Mouse (Mus musculus) liver, embryonic 13.5 days (tissue): Measurements from ENCODE around the gene Macf1. TPM values are rescaled to one million over a fixed set of nuclear protein-coding genes. Genes with fewer than 3 reads are reported as not detected.
A peak's percentile ranks its signal among the peaks of the same experiment; 100 is the strongest.

Experiments
- ATAC-seq: fragments of 200-750 bp; cut with Nextera tagmentation; 2 replicates; pipeline ENCODE4 v1.8.0; 2017; ENCODE audit warnings: low read depth, mild to moderate bottlenecking, moderate number of reproducible peaks, moderate library complexity
- DNase-seq: peaks from one replicate; pipeline ENCODE4 v3.0.0; 2022
- H3K27ac ChIP-seq: fragments of 300-500 bp; sonication (generic); 2 replicates; pipeline ENCODE4 v1.5.1; 2015; ENCODE audit warnings: moderate library complexity, mild to moderate bottlenecking, inconsistent platforms
- H3K27me3 ChIP-seq: fragments of 300-500 bp; sonication (generic); 2 replicates; pipeline ENCODE4 v1.6.1; 2015; ENCODE audit warnings: mild to moderate bottlenecking, inconsistent platforms
- H3K36me3 ChIP-seq: fragments of 300-500 bp; sonication (generic); 2 replicates; pipeline ENCODE4 v1.6.1; 2015; ENCODE audit warnings: mild to moderate bottlenecking, inconsistent platforms
- H3K4me1 ChIP-seq: fragments of 300-500 bp; sonication (generic); replicated peaks from 2 replicates; pipeline ENCODE4 v1.6.1; 2015; ENCODE audit warnings: inconsistent platforms
- H3K4me2 ChIP-seq: fragments of 300-500 bp; sonication (generic); 2 replicates; pipeline ENCODE4 v1.6.1; 2015; ENCODE audit warnings: inconsistent platforms, mild to moderate bottlenecking, moderate library complexity
- H3K4me3 ChIP-seq: fragments of 300-500 bp; sonication (generic); replicated peaks from 2 replicates; pipeline ENCODE4 v1.5.1; 2015; ENCODE audit warnings: mild to moderate bottlenecking, inconsistent platforms
- H3K9ac ChIP-seq: fragments of 300-500 bp; sonication (generic); 2 replicates; pipeline ENCODE4 v1.6.1; 2015; ENCODE audit warnings: mild to moderate bottlenecking, inconsistent platforms
- H3K9me3 ChIP-seq: fragments of 300-500 bp; sonication (generic); replicated peaks from 2 replicates; pipeline ENCODE4 v1.6.1; 2016; ENCODE audit warnings: inconsistent platforms
- WGBS: fragments of 180-500 bp; shearing (Covaris S2); methylation state at CpG from one replicate; pipeline ENCODE4 v1.1.7; 2015; ENCODE audit not compliant: insufficient replicate concordance; 5-methylcytosine and 5-hydroxymethylcytosine counted together
- polyA plus RNA-seq: library from polyadenylated mRNA; unstranded; fragments of >200 nt; fragmentation: Nextera tagmentation; extraction: Ambion mirVana; gene quantifications from 2 replicates; pipeline ENCODE4 v1.2.1, GENCODE M21; 2015

Macf1 gene
- polyA plus RNA-seq, 1 experiment from 2014 or later = 9.5 TPM

- DNase-seq = no peak
- Histone ChIP-seq H3K4me2 (no peak overlapping the region), H3K4me3 (no peak overlapping the region), H3K27me3 (no peaks in the 10 kb centered on the region), H3K9me3 (no peaks in the 10 kb centered on the region), H3K4me1 (no peaks in the 10 kb centered on the region), H3K27ac (no peak overlapping the region), H3K36me3 (peaks cover 65% of the 10 kb centered on the region), H3K9ac (no peak overlapping the region)
- 92% methylated on average over 8 of the region's 8 CpGs for WGBS
- ATAC-seq = no peak
These were observed 287.1 kb downstream of the Macf1 start for GRCm38 (mm10) chr4:123397049-123397448.

GRCm38 (mm10) chr4:123395435-123396000 lies 288.6 kb downstream of the Macf1 start:
- 92% methylated on average over 2 of the region's 2 CpGs for WGBS
- DNase-seq = no peak
- H3K36me3 ChIP-seq = peaks cover 67% of the 10 kb centered on the region

GRCm38 (mm10) chr4:123394878-123395277 lies 289.3 kb downstream of the Macf1 start:
- Histone ChIP-seq H3K9ac (no peak overlapping the region), H3K4me3 (no peak overlapping the region), H3K27me3 (no peaks in the 10 kb centered on the region), H3K9me3 (no peaks in the 10 kb centered on the region), H3K4me1 (no peaks in the 10 kb centered on the region), H3K27ac (no peak overlapping the region), H3K4me2 (no peak overlapping the region), H3K36me3 (peaks cover 70% of the 10 kb centered on the region)
- no peak for DNase-seq
- WGBS = 80% methylated on average over 5 of the region's 5 CpGs
- no peak for ATAC-seq

More at GRCm38 (mm10) chr4:123395435-123396000, 288.6 kb downstream of the Macf1 start:
- H3K27me3 ChIP-seq = no peaks in the 10 kb centered on the region
- no peaks in the 10 kb centered on the region for H3K9me3 ChIP-seq
- H3K4me3 ChIP-seq = no peak overlapping the region
- H3K27ac ChIP-seq = no peak overlapping the region
- no peak overlapping the region for H3K4me2 ChIP-seq
- ATAC-seq = no peak
- H3K9ac ChIP-seq = no peak overlapping the region
- H3K4me1 ChIP-seq = no peaks in the 10 kb centered on the region

GRCm38 (mm10) chr4:123394269-123394668 lies 289.9 kb downstream of the Macf1 start:
- H3K9me3 ChIP-seq = no peaks in the 10 kb centered on the region
- H3K4me2 ChIP-seq = no peak overlapping the region
- H3K9ac ChIP-seq = no peak overlapping the region
- no peaks in the 10 kb centered on the region for H3K4me1 ChIP-seq
- H3K36me3 ChIP-seq = peaks cover 69% of the 10 kb centered on the region
- no peaks in the 10 kb centered on the region for H3K27me3 ChIP-seq
- 76% methylated on average over 1 of the region's 1 CpGs for WGBS
- no peak for DNase-seq
- H3K27ac ChIP-seq = no peak overlapping the region
- no peak for ATAC-seq
- no peak overlapping the region for H3K4me3 ChIP-seq

- no peak overlapping the region for H3K4me3 ChIP-seq
- H3K27ac ChIP-seq = no peak overlapping the region
- H3K4me2 ChIP-seq = no peak overlapping the region
- no peak for DNase-seq
- H3K9ac ChIP-seq = no peak overlapping the region
- peaks cover 71% of the 10 kb centered on the region for H3K36me3 ChIP-seq
- no peaks in the 10 kb centered on the region for H3K27me3 ChIP-seq
- WGBS = 80% methylated on average over 3 of the region's 3 CpGs
- no peak for ATAC-seq
- no peaks in the 10 kb centered on the region for H3K4me1 ChIP-seq
- no peaks in the 10 kb centered on the region for H3K9me3 ChIP-seq
These were observed 291.2 kb downstream of the Macf1 start for GRCm38 (mm10) chr4:123393004-123393403.

- Histone ChIP-seq H3K9ac (no peak overlapping the region), H3K4me3 (no peak overlapping the region), H3K27me3 (no peaks in the 10 kb centered on the region), H3K36me3 (peaks cover 69% of the 10 kb centered on the region), H3K27ac (no peak overlapping the region), H3K9me3 (no peaks in the 10 kb centered on the region), H3K4me1 (no peaks in the 10 kb centered on the region), H3K4me2 (no peak overlapping the region)
- ATAC-seq (no peak), DNase-seq (peak; percentile 14)
- 88% methylated on average over 1 of the region's 1 CpGs for WGBS
These were observed 292.0 kb downstream of the Macf1 start for GRCm38 (mm10) chr4:123392187-123392586.

GRCm38 (mm10) chr4:123385028-123385427 lies 299.1 kb downstream of the Macf1 start:
- H3K9ac ChIP-seq = no peak overlapping the region
- no peak overlapping the region for H3K27ac ChIP-seq
- H3K4me2 ChIP-seq = no peak overlapping the region
- H3K4me3 ChIP-seq = no peak overlapping the region
- H3K27me3 ChIP-seq = no peaks in the 10 kb centered on the region
- WGBS = 81% methylated on average over 1 of the region's 1 CpGs
- no peaks in the 10 kb centered on the region for H3K4me1 ChIP-seq
- H3K9me3 ChIP-seq = no peaks in the 10 kb centered on the region
- H3K36me3 ChIP-seq = peaks cover 79% of the 10 kb centered on the region
- ATAC-seq = no peak
- no peak for DNase-seq

- ATAC-seq = no peak
- no peaks in the 10 kb centered on the region for H3K4me1 ChIP-seq
These were observed 301.0 kb downstream of the Macf1 start for GRCm38 (mm10) chr4:123383173-123383572.

GRCm38 (mm10) chr4:123382051-123382450 lies 302.1 kb downstream of the Macf1 start:
- H3K9ac ChIP-seq = no peak overlapping the region
- H3K27me3 ChIP-seq = no peaks in the 10 kb centered on the region
- H3K4me3 ChIP-seq = no peak overlapping the region
- no peaks in the 10 kb centered on the region for H3K9me3 ChIP-seq
- WGBS = 84% methylated on average over 4 of the region's 4 CpGs
- no peaks in the 10 kb centered on the region for H3K4me1 ChIP-seq
- no peak overlapping the region for H3K4me2 ChIP-seq
- peaks cover 70% of the 10 kb centered on the region for H3K36me3 ChIP-seq
- no peak for DNase-seq
- ATAC-seq = no peak
- no peak overlapping the region for H3K27ac ChIP-seq

More at GRCm38 (mm10) chr4:123383173-123383572, 301.0 kb downstream of the Macf1 start:
- no peak for DNase-seq
- H3K4me3 ChIP-seq = no peak overlapping the region
- H3K9ac ChIP-seq = no peak overlapping the region
- H3K27ac ChIP-seq = no peak overlapping the region
- H3K27me3 ChIP-seq = no peaks in the 10 kb centered on the region
- no peak overlapping the region for H3K4me2 ChIP-seq
- WGBS = 81% methylated on average over 7 of the region's 7 CpGs
- H3K36me3 ChIP-seq = peaks cover 71% of the 10 kb centered on the region
- H3K9me3 ChIP-seq = no peaks in the 10 kb centered on the region

GRCm38 (mm10) chr4:123381598-123381997 lies 302.6 kb downstream of the Macf1 start:
- H3K9ac ChIP-seq = no peak overlapping the region
- H3K4me1 ChIP-seq = no peaks in the 10 kb centered on the region
- H3K9me3 ChIP-seq = no peaks in the 10 kb centered on the region
- no peak for ATAC-seq
- no peak overlapping the region for H3K4me2 ChIP-seq
- no peak for DNase-seq
- 84% methylated on average over 11 of the region's 11 CpGs for WGBS
- H3K4me3 ChIP-seq = no peak overlapping the region
- no peak overlapping the region for H3K27ac ChIP-seq
- peaks cover 71% of the 10 kb centered on the region for H3K36me3 ChIP-seq
- no peaks in the 10 kb centered on the region for H3K27me3 ChIP-seq

- H3K9ac ChIP-seq = no peak overlapping the region
These were observed 308.1 kb downstream of the Macf1 start for GRCm38 (mm10) chr4:123376031-123376430.

GRCm38 (mm10) chr4:123374316-123375008 lies 309.7 kb downstream of the Macf1 start:
- no peak overlapping the region for H3K4me2 ChIP-seq
- DNase-seq (no peak), ATAC-seq (no peak)

More at GRCm38 (mm10) chr4:123376031-123376430, 308.1 kb downstream of the Macf1 start:
- ATAC-seq (no peak), DNase-seq (no peak)
- no peaks in the 10 kb centered on the region for H3K27me3 ChIP-seq
- H3K9me3 ChIP-seq = no peaks in the 10 kb centered on the region
- no peaks in the 10 kb centered on the region for H3K4me1 ChIP-seq
- H3K36me3 ChIP-seq = peaks cover 72% of the 10 kb centered on the region
- H3K4me3 ChIP-seq = no peak overlapping the region
- 85% methylated on average over 3 of the region's 3 CpGs for WGBS
- no peak overlapping the region for H3K27ac ChIP-seq
- H3K4me2 ChIP-seq = no peak overlapping the region

More at GRCm38 (mm10) chr4:123374316-123375008, 309.7 kb downstream of the Macf1 start:
- Histone ChIP-seq H3K36me3 (peaks cover 80% of the 10 kb centered on the region), H3K27ac (0 out of 2 replicates have a peak overlapping the region, but pooled peaks have one; percentile 21), H3K4me3 (no peak overlapping the region), H3K4me1 (no peaks in the 10 kb centered on the region), H3K9me3 (no peaks in the 10 kb centered on the region), H3K9ac (no peak overlapping the region), H3K27me3 (no peaks in the 10 kb centered on the region)
- 80% methylated on average over 12 of the region's 12 CpGs for WGBS
